Mouse (Mus musculus) adrenal gland, postnatal 25 days (tissue): ENCODE data around the gene Lrig2. TPM values are rescaled to one million over a fixed set of nuclear protein-coding genes. Genes with fewer than 3 reads are reported as not detected.

Experiments
- DNase-seq: peaks from one replicate; pipeline ENCODE4 v3.0.0; 2021; ENCODE audit warnings: mixed read lengths
- total RNA-seq: library from RNA; stranded (reverse); gene quantifications from 2 replicates; pipeline ENCODE4 v1.2.3, GENCODE M21; 2021

Gene Lrig2
- total RNA-seq, 1 experiment from 2014 or later = 19.2 TPM

- no peak for DNase-seq
Observed at GRCm38 (mm10) chr3:104367912-104368311, 143.8 kb downstream of the Lrig2 start.

- no peak for DNase-seq
Observed at GRCm38 (mm10) chr3:104361814-104362213, 149.9 kb downstream of the Lrig2 start.

- DNase-seq = peak; percentile 64
Observed at GRCm38 (mm10) chr3:104360325-104360724, 151.4 kb downstream of the Lrig2 start.

GRCm38 (mm10) chr3:104359225-104360135 is 152.2 kb downstream of the Lrig2 start:
- DNase-seq = no peak

GRCm38 (mm10) chr3:104358747-104359146 is 153.0 kb downstream of the Lrig2 start:
- DNase-seq = no peak

GRCm38 (mm10) chr3:104356106-104356505 is 155.6 kb downstream of the Lrig2 start:
- no peak for DNase-seq

- no peak for DNase-seq
Observed at GRCm38 (mm10) chr3:104353884-104354283, 157.8 kb downstream of the Lrig2 start.

GRCm38 (mm10) chr3:104352358-104353060 is 159.2 kb downstream of the Lrig2 start:
- DNase-seq = no peak

GRCm38 (mm10) chr3:104350253-104350945 is 161.3 kb downstream of the Lrig2 start:
- no peak for DNase-seq

GRCm38 (mm10) chr3:104349847-104350228 is 161.9 kb downstream of the Lrig2 start:
- no peak for DNase-seq

- no peak for DNase-seq
Observed at GRCm38 (mm10) chr3:104349203-104349846, 162.4 kb downstream of the Lrig2 start.

Other genes starting within 250 kb of the Lrig2 start
- gene Slc16a1, start 126.8 kb upstream of the Lrig2 start, total RNA-seq = 26.1 and 31.4 TPM in 2 replicates